Mouse (Mus musculus) colon, adult 2 months (tissue): ENCODE data around the gene Mmp23. TPM values are rescaled to one million over a fixed set of nuclear protein-coding genes. Genes with fewer than 3 reads are reported as not detected.

Source experiments
- polyA plus RNA-seq: library from polyadenylated mRNA; depleted of rRNA; stranded (reverse); fragments of >200 nt; gene quantifications from 2 replicates; pipeline ENCODE4 v1.2.3, GENCODE M21; 2012; rRNA removed

The Mmp23 gene
- polyA plus RNA-seq: 43.5 and 50.1 TPM in 2 replicates

DNA sequence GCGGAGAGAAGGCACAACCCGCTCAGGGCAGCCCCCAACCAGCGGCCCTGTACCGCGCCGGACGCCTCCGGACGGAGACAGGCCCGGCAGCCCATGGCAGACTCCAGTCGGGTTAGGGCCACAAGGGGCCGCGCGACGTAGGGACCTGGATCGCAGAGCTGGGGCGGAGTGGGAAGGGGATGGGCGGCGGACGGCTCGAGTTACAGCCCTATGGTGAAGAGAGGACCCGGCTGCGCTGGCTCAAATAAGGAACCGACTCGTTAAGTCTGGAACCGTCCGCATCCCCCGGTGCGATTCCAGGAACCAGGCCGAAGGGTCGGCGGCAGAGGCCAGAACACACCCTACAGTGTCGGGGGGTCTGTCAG is at the start of gene Mmp23:
Mmp23 (minus strand) TSS at position 299 of the 365 bp plus-strand sequence.

DNA sequence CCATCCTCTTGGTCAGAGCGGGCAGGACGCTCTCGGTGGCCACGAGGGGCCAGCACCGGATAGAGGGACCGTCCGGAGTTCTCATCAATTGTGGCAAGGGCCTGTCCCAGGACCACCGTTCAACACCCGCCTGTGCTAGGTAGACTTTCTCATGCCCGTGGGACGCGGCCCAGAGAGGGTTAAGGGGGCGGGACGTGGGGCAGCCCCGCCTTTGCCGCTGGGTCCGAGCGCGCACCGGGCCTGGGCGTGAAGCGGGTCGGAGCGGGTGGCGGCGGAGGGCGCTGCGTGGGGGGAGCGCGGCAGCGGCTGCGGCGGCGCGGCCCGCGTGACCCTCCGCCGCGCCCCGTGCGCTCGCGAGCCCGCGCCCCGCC is 40.9 kb upstream of the Mmp23 start, which contains the start of gene Fndc10:
Fndc10 (plus strand) TSS at position 232 of the 371 bp plus-strand sequence.

DNA sequence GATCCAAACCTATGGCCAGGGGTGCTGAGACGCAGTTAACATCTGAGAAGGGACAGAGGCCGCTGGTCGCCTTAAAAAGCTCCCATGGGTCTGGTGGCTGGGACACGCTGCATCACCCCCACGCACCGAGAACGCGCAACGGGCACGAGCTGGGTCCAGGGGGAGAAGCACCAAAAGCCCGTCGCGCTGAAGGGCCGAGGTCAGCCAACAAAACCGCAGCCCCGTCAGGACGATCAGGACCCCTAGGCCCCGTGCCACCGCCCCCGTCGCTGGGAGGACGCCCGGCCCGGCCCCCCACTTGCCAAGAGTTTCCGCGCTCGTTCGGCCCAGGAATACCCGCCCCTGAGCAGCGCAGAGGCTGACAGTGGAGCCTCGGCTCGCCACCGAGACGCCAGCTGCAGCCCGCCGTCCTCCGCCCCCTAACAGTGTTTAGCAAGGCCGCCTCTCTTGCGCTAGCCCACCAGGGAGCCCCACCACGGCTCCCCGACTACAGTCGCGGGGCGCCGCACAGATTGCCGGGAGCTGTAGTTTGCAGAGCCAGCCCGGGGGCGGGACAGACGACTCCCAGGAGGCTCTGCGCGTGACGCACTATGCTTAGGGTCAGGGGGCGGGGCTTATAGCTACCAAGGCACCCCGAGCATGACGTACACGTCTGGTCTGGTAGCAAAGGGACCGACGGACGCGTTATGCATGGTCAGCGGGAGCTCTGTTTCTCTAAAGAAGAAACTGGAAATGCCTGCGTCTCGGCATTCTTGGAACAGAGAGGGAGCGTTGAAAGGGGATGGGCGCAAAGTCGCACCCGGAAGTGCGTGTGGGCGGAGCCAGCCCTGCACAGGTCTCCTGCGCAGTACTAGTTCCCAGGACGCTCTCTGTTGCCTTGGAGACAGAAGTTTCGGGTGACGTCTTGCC is 15.8 kb upstream of the Mmp23 start, which contains the start of gene Mib2:
Mib2 (minus strand) TSS at position 510 of the 909 bp plus-strand sequence.

DNA sequence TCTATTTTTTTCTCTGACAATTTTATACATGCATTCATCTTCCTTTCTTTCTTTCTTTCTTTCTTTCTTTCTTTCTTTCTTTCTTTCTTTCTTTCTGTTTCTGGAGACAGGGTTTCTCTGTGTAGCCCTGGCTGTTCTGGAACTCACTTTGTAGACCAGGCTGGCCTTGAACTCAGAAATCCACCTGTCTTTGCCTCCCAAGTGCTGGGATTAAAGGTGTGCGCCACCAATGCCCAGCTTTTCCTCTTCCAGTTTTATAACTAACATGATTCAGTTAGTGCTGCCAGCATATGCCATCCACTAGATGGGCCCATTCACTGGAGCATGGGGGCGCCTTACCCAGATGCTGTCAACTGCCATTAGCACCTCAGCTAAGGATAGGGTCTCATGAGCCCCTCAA is 7.9 kb downstream of the Mmp23 start, which contains the start of gene Gm10563:
Gm10563 (minus strand) TSS at position 101 of the 400 bp plus-strand sequence.

DNA sequence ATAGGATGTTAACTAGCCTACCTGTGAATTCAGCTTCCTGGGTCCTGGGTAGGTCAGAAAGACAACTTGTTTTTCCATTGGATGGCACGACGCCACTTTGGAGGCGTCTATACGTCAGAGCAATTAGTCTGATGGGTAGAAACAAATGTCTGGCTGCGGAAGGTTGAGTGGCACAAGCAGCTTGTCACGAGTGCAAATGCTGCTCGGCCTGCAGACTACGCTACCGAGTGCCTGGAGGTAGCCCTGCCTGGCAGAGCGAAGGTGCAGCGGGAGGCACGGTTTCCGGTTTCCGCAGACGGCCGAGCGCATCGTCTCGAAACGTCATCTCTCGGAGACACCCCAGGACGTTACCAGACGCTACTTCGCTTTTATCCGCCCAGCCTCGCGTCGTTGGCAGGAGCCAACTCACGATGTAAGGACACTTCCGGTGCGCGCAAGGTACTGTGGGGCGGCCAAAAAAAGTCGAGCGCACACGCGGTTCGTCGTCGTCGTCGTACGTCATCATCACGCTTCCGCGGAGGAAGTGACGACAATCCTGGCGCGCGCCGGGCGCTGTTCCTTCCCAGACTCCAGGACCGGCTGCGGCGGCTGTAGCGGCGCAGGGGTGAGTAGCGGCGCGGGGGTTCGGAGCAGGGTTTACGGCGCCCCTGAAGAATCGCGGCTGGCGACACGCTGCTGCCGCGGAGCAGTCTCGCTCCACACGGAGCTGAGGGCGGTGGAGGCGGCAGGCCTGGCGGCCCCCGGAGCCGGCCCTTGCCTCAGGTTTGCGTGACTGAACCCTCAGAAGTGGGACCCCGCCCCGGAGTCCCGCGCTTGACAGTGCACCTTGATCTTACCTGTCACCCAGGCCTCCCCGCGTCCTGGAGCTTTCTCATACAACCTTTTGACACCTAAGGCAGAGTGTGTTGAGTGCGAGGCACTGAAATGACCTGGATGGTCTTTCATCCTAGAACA is 28.6 kb downstream of the Mmp23 start, which contains the start of gene Cdk11b:
Cdk11b (plus strand) TSS at position 517 of the 954 bp plus-strand sequence.

DNA sequence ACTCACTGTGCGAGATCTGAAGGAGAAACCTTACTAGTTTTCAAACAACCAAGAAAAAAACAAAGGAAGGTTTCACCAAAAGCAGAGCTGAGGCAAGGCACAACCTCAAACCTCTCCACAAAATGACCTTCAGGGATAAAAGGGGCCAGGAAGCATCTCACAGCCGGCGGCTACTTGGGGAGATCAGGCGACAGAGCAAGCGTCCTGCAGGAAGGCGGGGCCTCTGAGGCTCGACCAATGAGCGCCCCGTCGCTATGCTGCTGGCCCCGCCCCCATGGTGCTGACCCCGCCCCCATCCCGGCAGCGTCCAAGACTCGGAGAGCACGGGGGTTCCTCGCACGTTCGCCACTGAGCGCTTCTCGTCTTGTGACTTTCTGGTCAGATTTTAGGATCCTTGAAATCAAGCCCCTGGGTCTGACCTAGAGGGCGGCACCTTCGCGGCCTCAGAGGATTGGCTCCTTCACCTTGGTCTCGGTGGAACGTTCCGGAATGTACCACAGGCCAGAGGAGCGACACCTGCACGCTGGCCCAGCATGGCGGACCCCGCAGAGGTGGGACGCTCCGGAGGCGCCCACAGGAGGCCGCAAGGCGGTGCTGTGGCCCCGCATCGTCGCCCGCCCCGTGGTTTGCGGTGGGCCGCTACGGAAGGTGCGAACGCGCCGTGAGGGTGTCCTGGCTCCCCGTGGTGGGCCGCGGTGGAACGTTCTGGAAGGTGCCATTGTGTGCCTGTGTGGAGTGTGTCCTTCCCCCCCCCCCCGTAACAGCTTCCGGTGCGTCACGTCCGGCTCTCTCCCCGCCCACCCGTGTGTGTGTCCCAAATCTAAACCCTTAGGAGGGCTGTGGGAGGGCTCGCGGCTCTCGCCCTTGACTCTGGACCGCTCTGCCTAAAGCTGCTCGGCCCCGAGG is 51.8 kb downstream of the Mmp23 start, which contains the start of gene Slc35e2:
Slc35e2 (plus strand) TSS at position 326 of the 906 bp plus-strand sequence.

Other genes with a start within 250 kb of the Mmp23 start
- 0.49 and 1.0 TPM in 2 replicates for gene Cfap74, start 244.2 kb downstream of the Mmp23 start, polyA plus RNA-seq
- gene Tmem52, start 184.3 kb downstream of the Mmp23 start, polyA plus RNA-seq: 3.4 and 4.0 TPM in 2 replicates
- 543 and 624 TPM in 2 replicates for gene Gnb1, start 162.0 kb downstream of the Mmp23 start, polyA plus RNA-seq
- 145 and 155 TPM in 2 replicates for gene Nadk, start 91.0 kb downstream of the Mmp23 start, polyA plus RNA-seq
- gene Slc35e2, start 52.0 kb downstream of the Mmp23 start, polyA plus RNA-seq: 4.9 and 7.6 TPM in 2 replicates
- gene Cdk11b, start 28.5 kb downstream of the Mmp23 start, polyA plus RNA-seq: 17.2 and 18.7 TPM in 2 replicates
- not detected in 2 replicates for gene Gm10563, start 8.0 kb downstream of the Mmp23 start, polyA plus RNA-seq
- 76.0 and 94.4 TPM in 2 replicates for gene Mib2, start 15.8 kb upstream of the Mmp23 start, polyA plus RNA-seq
- gene Fndc10, start 41.0 kb upstream of the Mmp23 start, polyA plus RNA-seq: 12.5 and 15.8 TPM in 2 replicates
- gene Ssu72, start 51.4 kb upstream of the Mmp23 start, polyA plus RNA-seq: 161 and 190 TPM in 2 replicates
- gene Tmem240, start 81.4 kb upstream of the Mmp23 start, polyA plus RNA-seq: 1.1 and 1.6 TPM in 2 replicates
- 91.7 and 122 TPM in 2 replicates for gene Atad3a, start 107.7 kb upstream of the Mmp23 start, polyA plus RNA-seq
- gene Vwa1, start 121.3 kb upstream of the Mmp23 start, polyA plus RNA-seq: 17.4 and 17.5 TPM in 2 replicates
- 0.35 and 0.52 TPM in 2 replicates for gene Tmem88b, start 132.5 kb upstream of the Mmp23 start, polyA plus RNA-seq
- gene Ankrd65, start 137.1 kb upstream of the Mmp23 start, polyA plus RNA-seq: not detected in 2 replicates
- 46.5 and 51.8 TPM in 2 replicates for gene Mrpl20, start 149.5 kb upstream of the Mmp23 start, polyA plus RNA-seq
- gene Ccnl2, start 159.1 kb upstream of the Mmp23 start, polyA plus RNA-seq: 67.5 and 73.1 TPM in 2 replicates
- 156 and 218 TPM in 2 replicates for gene Aurkaip1, start 177.9 kb upstream of the Mmp23 start, polyA plus RNA-seq
- 198 and 240 TPM in 2 replicates for gene Mxra8, start 186.3 kb upstream of the Mmp23 start, polyA plus RNA-seq
- 158 and 173 TPM in 2 replicates for gene Dvl1, start 194.0 kb upstream of the Mmp23 start, polyA plus RNA-seq
- gene Tas1r3, start 210.0 kb upstream of the Mmp23 start, polyA plus RNA-seq: 2.1 and 2.5 TPM in 2 replicates
- 42.9 and 61.8 TPM in 2 replicates for gene Cptp, start 216.1 kb upstream of the Mmp23 start, polyA plus RNA-seq
- gene Ints11, start 216.2 kb upstream of the Mmp23 start, polyA plus RNA-seq: 31.6 and 35.5 TPM in 2 replicates
- 67.3 and 77.5 TPM in 2 replicates for gene Pusl1, start 238.4 kb upstream of the Mmp23 start, polyA plus RNA-seq
- gene Acap3, start 238.4 kb upstream of the Mmp23 start, polyA plus RNA-seq: 33.5 and 33.9 TPM in 2 replicates